Mouse (Mus musculus) erythroblast, embryonic 14.5 days (primary cell): Measurements from ENCODE around the gene Lrrc51.

Experiments used
- GATA1 ChIP-seq: IDR thresholded peaks from 2 replicates; pipeline ENCODE4 v1.6.1; 2012; ENCODE audit warnings: low read length, inconsistent platforms, mixed read lengths
- TAL1 ChIP-seq: IDR thresholded peaks from 3 replicates; pipeline ENCODE4 v1.6.1; 2012; ENCODE audit warnings: low read length, inconsistent platforms, mixed read lengths

GRCm38 (mm10) chr7:101900331-101901097 is 33.2 kb downstream of the Lrrc51 start:
- no peak for TF ChIP-seq GATA1
- no peak for TF ChIP-seq TAL1
